Mouse (Mus musculus) kidney, postnatal 0 days (tissue): ENCODE data around the gene Usp5. TPM values are rescaled to one million over a fixed set of nuclear protein-coding genes. Genes with fewer than 3 reads are reported as not detected.

Experiments
- ATAC-seq: fragments of 200-750 bp; cut with Nextera tagmentation; replicated peaks from 2 replicates; pipeline ENCODE4 v1.8.0; 2017; ENCODE audit warnings: low read depth, moderate number of reproducible peaks, moderate TSS enrichment, moderate library complexity; ENCODE audit not compliant: low FRiP score
- DNase-seq: peaks from one replicate; pipeline ENCODE4 v3.0.0-alpha.2; 2016; ENCODE audit warnings: low spot score
- H3K27ac ChIP-seq: fragments of 300-500 bp; sonication (generic); 2 replicates; pipeline ENCODE4 v1.5.1; 2014; ENCODE audit warnings: mild to moderate bottlenecking
- H3K27me3 ChIP-seq: fragments of 300-500 bp; sonication (generic); 2 replicates; pipeline ENCODE4 v1.6.1; 2014; ENCODE audit warnings: low read length, mixed read lengths; ENCODE audit not compliant: insufficient read depth
- H3K36me3 ChIP-seq: fragments of 300-500 bp; sonication (generic); 2 replicates; pipeline ENCODE4 v1.6.1; 2014; ENCODE audit warnings: low read length, mixed read lengths; ENCODE audit not compliant: insufficient read depth
- H3K4me1 ChIP-seq: fragments of 300-500 bp; sonication (generic); replicated peaks from 2 replicates; pipeline ENCODE4 v1.6.1; 2014; ENCODE audit warnings: antibody characterized with exemption, low read length, mixed read lengths; ENCODE audit not compliant: insufficient read depth
- H3K4me2 ChIP-seq: fragments of 300-500 bp; sonication (generic); 2 replicates; pipeline ENCODE4 v1.6.1; 2014; ENCODE audit warnings: mild to moderate bottlenecking, low read length, moderate library complexity, mixed read lengths
- H3K4me3 ChIP-seq: fragments of 300-500 bp; sonication (generic); replicated peaks from 2 replicates; pipeline ENCODE4 v1.5.1; 2014; ENCODE audit warnings: low read depth, low read length
- H3K9ac ChIP-seq: fragments of 300-500 bp; sonication (generic); 2 replicates; pipeline ENCODE4 v1.6.1; 2014; ENCODE audit warnings: low read depth, low read length
- H3K9me3 ChIP-seq: fragments of 300-500 bp; sonication (generic); replicated peaks from 2 replicates; pipeline ENCODE4 v1.6.1; 2016; ENCODE audit warnings: low read length, inconsistent platforms, mixed read lengths
- CTCF ChIP-seq: IDR thresholded peaks from 2 replicates; pipeline ENCODE4 v1.5.1; 2016; ENCODE audit warnings: antibody characterized with exemption, low read depth, mild to moderate bottlenecking, moderate library complexity
- WGBS: fragments of 180-500 bp; shearing (Covaris S2); extraction: QIAGEN DNeasy Blood & Tissue Kit; methylation state at CpG from one replicate; pipeline ENCODE4 v1.1.7; 2014; 5-methylcytosine and 5-hydroxymethylcytosine counted together
- polyA plus RNA-seq: library from polyadenylated mRNA; unstranded; fragments of >200 nt; fragmentation: Nextera tagmentation; extraction: Ambion mirVana; gene quantifications from 2 replicates; pipeline ENCODE4 v1.2.1, GENCODE M21; 2015

The Usp5 gene
- polyA plus RNA-seq, 1 experiment from 2014 or later = 96.6 TPM

DNA sequence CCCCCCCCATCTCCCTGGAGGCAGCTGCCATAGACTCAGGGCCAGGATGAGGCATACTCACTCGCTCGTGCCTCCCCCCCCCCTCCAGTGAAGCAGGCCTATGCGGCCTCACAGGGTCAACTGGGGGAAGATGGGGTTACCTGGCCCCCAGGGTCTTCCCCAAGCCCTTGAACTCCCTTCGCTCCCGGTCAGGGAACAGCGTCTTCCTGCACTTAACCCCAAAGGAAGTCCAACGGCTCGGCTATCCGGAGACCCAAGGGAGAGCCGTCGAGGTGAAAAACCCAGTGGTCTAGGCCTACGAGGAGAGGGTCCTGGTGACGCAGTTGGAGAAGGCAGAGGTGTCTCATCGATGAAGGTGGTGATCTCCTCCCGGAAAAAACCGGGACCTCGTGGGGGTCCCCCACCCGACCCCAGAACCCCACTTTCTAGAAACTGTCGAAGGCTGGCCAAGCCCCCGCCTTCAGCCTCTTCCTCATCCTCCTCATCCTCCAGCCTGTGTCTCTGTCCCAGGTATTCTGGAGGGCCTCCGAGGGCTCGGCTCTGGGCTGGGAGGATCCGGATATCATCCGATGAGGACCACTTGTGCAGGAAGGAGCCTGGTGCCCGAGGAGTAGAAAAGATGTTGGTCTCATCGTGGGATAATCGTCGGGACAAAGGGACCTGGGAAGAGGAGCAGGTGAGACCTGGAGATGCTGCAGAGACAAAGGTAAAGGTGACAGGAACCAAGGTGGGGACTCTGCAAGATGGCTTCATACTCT, 29.5 kb upstream of the Usp5 start:
- ATAC-seq (no peak), DNase-seq (no peak)
- Histone ChIP-seq H3K4me3 (no peak overlapping the region), H3K36me3 (no peaks in the 10 kb centered on the region), H3K4me2 (peak overlapping the region; percentile 86; the same call in 1 of the 2 replicates), H3K4me1 (peaks cover 7% of the 10 kb centered on the region), H3K27me3 (no peaks in the 10 kb centered on the region), H3K9me3 (no peaks in the 10 kb centered on the region), H3K27ac (no peak overlapping the region), H3K9ac (no peak overlapping the region)
- WGBS = 70% methylated on average over 28 of the region's 28 CpGs
- TF ChIP-seq CTCF = no peak

DNA sequence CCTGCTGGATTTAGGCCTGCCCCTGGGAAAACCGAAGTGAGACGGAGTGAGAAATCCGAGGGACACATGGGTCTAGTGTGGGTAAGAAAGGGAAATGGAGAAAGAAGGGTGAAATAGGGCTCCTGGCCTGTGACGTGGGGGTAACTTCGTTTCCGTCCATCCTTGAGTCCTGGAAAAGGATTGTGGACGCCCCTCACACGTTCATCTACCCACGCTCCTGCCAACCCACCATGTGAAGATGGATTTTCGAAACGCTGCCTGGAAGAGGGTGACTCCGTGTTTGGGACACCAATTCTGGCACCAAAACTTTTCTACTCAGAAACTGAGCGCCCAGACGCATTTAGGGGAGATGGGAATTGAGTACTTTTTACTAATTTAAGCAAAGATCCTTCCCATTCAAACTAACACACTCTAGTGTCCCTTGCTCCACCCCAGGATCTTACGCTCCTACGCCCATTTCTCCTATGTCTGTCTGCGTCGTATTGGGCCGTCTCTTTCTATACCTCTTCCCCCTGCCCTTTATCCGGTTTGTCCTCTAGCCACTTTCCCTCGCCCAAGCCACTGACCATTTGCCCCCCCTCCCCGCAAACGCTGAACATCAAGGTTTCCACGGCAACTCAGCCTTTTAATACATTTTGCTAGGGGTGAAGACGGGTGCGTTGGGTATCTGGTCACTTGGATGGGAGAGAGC, 28.7 kb upstream of the Usp5 start:
- Histone ChIP-seq H3K4me2 (peak overlapping the region; percentile 86), H3K4me3 (peak overlapping the region; percentile 61), H3K9me3 (no peaks in the 10 kb centered on the region), H3K27me3 (no peaks in the 10 kb centered on the region), H3K27ac (no peak overlapping the region), H3K36me3 (0 out of 2 replicates have a peak, but pooled peaks cover under 1% of the 10 kb centered on the region), H3K9ac (no peak overlapping the region; the same call in 1 of the 2 replicates), H3K4me1 (peaks cover 4% of the 10 kb centered on the region; the same call in 1 of the 2 replicates)
- 27% methylated on average over 26 of the region's 26 CpGs for WGBS
- no peak for ATAC-seq
- no peak for TF ChIP-seq CTCF
- no peak for DNase-seq

DNA sequence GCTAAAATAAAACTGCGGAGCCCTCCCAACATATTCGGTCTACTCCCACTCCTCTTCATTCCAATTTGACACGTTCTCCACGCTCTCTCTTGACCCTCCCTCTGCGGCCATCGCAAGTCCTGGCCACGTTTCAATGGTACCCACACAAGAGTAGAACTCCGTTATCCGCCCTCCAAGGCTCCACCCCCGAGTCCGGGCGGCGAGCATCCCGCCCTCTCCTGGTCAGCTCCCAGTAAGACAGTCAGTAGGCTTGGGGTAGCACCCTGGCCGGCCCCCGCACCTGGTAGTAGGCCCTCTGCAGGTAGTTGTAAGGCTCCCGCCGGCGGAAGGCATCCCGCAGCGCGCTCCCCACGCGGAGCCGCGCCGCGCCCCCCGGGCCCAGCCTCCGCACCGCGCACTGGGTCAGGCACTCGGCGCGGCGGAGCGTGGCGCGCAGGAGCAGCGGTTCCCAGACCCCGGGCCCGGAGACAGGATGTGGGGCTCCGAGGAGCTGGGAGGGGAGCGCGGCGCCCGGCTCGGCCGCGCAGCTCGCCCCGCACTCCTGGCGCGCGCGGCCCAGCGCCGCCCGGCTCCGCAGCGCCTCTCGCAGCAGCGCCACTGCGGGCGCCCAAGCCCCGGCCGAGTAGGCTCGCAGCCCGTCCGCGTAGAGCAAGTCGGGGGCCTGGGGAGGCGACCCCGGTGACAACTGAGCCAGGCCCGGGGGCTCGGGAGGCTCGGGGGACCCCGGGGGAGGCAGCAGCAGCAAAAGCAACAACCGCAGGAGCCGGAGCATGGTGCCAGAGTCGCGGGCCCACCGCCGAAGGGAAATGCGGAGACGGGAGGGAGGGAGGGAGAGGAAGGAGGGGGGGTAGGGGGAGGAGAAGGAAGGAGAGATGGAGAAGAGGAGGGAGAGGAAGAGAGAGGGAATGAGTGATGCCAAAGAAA, 27.9 kb upstream of the Usp5 start, which contains the start of gene P3h3:
TSS of gene P3h3 (minus strand) at position 837 of the 924 bp plus-strand sequence.
- H3K4me1 ChIP-seq = peaks cover 4% of the 10 kb centered on the region; the same call in 1 of the 2 replicates
- TF ChIP-seq CTCF = peak; percentile 77
- peak within 1 kb of the TSS; percentile 89 for H3K27ac ChIP-seq
- 0 out of 2 replicates have a peak, but pooled peaks cover 4% of the 10 kb centered on the region for H3K36me3 ChIP-seq
- peak within 1 kb of the TSS; percentile 83 for H3K9ac ChIP-seq
- H3K4me2 ChIP-seq = peak within 1 kb of the TSS; percentile 86
- H3K4me3 ChIP-seq = peak within 1 kb of the TSS; percentile 61
- H3K27me3 ChIP-seq = no peaks in the 10 kb centered on the region
- DNase-seq (peak; percentile 91), ATAC-seq (peak; percentile 73)
- no peaks in the 10 kb centered on the region for H3K9me3 ChIP-seq
- WGBS = under 1% methylated on average over 76 of the region's 86 CpGs

DNA sequence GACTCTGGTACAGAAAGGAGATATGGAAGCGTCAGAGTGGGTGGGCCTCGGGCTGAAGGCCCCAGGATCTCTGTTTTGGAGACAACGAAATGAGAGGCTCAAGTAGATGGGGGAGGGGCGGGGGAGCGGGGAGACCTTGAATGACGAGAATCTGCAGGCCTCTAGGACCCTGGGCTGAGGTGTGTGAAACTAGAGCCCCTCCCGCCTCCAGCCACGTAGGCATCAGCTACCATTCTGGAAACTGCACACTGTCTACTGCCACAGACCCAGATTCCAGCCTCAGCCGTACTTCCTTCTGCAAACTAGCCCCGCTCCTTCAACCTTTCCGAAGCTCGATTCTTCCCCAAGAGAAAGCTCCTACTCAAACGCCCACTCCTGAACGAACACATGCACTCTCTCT, 27.0 kb upstream of the Usp5 start:
- 14% methylated on average over 14 of the region's 14 CpGs for WGBS
- Histone ChIP-seq H3K4me2 (peak overlapping the region; percentile 86), H3K27ac (no peak overlapping the region), H3K9me3 (no peaks in the 10 kb centered on the region), H3K27me3 (no peaks in the 10 kb centered on the region), H3K4me3 (peak overlapping the region; percentile 61), H3K36me3 (0 out of 2 replicates have a peak, but pooled peaks cover 4% of the 10 kb centered on the region), H3K9ac (0 out of 2 replicates have a peak overlapping the region, but pooled peaks have one; percentile 83), H3K4me1 (no peaks in the 10 kb centered on the region; the same call in 1 of the 2 replicates)
- ATAC-seq = peak; percentile 22; the same call in 1 of the 2 replicates
- peak; percentile 52 for DNase-seq
- no peak for TF ChIP-seq CTCF

DNA sequence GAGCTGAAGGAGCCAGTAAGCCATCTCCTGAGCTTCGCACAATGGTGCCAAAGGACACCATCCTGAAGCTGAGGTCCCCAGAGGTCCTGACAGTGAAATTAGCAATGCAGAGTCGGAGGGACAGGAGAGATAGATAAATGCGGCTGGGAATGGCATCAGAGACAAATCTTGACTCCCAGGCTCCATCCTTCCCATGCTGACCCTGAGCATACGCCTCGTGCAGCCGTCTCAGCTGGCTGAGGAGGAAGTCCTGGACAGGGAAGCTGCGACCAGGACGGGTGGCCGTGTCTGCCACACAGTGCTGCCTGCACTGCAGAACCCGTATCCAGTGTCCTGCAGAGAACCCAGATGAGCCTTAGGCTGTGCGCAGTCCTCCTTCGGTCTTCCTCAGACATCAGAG, 25.4 kb upstream of the Usp5 start:
- H3K9ac ChIP-seq = no peak overlapping the region

More for the DNA sequence above, 25.4 kb upstream of the Usp5 start:
- ATAC-seq (no peak), DNase-seq (no peak)
- TF ChIP-seq CTCF = no peak
- Histone ChIP-seq H3K4me2 (no peak overlapping the region), H3K4me1 (no peaks in the 10 kb centered on the region; the same call in 1 of the 2 replicates), H3K36me3 (0 out of 2 replicates have a peak, but pooled peaks cover 4% of the 10 kb centered on the region), H3K4me3 (no peak overlapping the region), H3K27me3 (no peaks in the 10 kb centered on the region), H3K27ac (no peak overlapping the region), H3K9me3 (no peaks in the 10 kb centered on the region)
- 69% methylated on average over 12 of the region's 12 CpGs for WGBS
